Mouse (Mus musculus) gastrocnemius, postnatal 25 days (tissue): ENCODE results near the gene Ddt. TPM values are rescaled to one million over a fixed set of nuclear protein-coding genes. Genes with fewer than 3 reads are reported as not detected.
A peak's percentile ranks its signal among the peaks of the same experiment; 100 is the strongest.
"Not testable (repeated sequence)": the region's sequence is repeated elsewhere in the genome, so short reads cannot be mapped to it uniquely, and the experiment has no call there.

Experiments used
- DNase-seq: peaks from one replicate; pipeline ENCODE4 v3.0.0; 2022
- total RNA-seq, 2 experiments: library from RNA; stranded (reverse); gene quantifications; 1 replicate in 1 of 2; 2 replicates in 1 of 2; pipeline ENCODE4 v1.2.3; 2021

Gene Ddt
- total RNA-seq, 2 experiments from 2014 or later: 38.0 to 44.6 TPM

DNA sequence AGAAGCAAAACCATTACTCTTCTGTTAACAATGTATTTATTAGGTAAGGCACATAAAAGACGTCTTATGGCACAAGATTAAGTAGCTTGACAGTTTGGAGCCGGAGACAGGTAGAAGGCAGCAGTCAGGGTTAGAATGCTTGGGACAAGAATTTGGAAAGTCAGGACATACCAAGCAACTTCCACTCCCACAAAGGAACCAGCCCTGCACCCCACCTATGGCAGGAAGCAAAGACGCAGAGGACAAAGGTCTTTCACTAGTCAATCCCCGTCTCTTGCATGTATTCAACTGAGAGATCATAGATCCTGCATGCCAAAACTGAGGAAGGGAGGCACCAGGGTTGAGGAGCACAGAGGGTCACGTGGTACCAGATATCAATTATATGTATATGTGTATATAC lies 888 bp upstream of the Ddt start:
- no peak for DNase-seq

DNA sequence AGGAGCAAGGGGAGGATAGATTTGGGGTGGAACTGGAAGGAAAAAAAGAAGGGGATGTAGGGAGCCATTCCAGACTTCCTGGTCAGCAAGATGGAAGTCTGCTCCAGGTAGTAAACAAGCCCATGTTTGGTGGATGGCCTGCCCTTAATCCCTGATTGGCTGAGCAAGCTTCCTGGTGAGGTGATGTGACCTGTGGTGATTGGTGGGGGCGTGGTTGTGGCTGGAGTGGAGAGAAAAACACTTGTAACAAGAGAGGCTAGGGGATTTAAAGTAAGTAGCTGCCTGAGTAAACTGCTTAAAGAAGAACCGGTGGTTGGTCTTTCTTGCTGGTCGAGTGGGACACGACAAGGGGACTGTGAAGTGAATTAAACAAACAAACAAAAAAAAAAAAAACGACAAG lies 5.5 kb downstream of the Ddt start:
- not testable (repeated sequence) for DNase-seq

DNA sequence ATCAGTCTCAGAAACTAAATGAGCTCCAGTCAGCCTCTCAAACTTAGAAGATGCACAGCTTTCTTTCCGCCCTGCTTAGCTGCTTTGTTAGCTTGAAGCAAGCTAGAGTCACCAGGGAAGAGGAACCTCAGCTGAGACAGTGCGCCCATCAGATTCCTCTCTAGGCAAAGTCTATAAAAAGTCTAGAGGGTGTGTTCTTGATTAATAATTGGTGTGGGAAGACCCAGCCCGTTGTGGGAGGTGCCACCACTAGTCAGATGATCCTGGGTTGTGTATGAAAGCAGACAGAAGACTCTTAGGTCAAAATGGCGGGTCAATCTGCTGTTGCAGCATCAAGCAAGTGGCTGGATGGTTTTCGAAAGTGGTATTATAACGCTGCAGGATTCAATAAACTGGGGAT lies 6.4 kb downstream of the Ddt start:
- DNase-seq: no peak

DNA sequence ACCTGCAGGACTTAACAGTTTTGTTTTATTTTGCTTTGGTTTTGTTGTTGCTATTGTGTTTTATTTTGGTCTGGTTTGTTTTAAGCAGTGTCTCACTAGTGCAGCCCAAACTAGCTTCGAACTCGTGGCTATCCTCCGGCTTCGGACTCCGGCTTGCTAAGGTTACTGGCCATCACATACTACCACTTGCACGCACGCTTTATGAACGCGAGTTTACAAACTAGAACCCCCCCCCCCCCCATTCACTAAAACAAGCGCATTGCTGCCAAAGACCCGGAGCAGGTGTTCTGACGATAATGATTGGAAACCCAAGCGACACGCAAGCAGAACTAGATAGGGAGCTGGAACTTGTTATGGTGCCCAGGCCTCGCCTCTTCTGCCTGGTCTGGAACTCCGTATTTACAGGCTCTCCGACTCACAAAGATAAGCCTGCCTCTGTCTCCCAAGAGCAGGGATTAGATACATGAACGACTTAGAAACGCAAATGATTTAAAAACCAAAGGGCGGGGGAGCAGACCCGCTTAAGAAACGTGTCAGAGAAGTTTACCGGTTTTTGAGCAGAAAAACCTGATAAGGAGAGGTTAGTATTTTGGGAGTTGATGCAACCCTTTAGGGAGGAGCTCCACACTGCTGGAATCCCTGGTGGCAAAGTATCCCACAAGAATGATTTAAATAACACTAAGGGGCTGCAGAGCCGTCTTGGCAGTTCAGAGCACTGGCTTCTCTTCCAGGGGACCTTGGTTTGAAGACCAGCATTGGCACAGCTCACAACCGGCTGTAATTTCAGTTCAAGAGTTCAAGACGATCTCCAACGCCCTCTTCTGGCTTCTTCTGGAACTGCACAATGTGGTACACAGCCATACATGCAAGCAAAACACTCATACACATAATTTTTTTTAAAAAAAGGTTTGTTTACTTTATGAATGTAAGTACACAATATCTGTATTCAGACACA lies 8.4 kb downstream of the Ddt start:
- DNase-seq: peak; percentile 13

DNA sequence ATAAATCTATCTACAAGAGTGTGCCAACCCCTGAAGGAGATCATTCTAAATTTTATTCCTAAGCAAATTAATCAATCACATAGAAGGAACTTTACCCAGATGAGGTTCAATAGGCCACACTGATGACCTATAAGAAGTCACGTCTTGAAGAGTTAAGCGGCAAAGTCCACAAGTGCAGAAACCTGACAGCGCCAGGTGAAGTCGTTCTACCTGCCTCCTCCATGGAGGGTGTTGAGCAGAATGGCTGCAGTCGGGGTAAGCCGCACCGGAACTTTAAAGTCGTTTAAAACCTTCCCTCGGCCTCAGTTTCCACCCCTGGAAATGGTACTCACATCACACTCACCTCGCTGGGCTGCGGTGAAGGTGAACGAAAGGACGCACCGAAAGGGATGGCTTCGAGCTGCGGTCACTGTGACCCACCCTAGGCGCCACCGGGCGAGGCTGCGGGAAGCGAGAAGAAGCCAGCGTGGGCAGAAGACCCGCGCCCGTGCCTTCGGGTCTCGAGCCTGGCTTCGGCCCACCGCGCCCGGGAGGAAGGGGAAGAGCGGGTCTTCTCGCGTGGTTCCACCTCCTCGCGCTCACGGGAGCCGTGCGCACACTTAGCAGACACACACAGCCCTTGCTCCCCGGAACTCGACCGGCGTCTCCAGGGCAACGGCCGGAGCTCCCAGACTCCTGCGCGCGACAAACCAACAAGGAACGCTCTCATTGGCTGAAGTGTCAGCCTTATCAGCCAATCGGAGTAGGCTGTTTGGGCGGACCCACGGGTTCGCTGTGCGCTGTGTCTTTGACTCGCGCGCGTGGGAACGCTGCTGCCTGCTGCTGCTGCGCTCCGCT lies 9.3 kb downstream of the Ddt start, which contains the start of gene Cabin1:
Cabin1 (minus strand) TSS at position 660 of the 837 bp plus-strand sequence.
- peak; percentile 95 for DNase-seq

DNA sequence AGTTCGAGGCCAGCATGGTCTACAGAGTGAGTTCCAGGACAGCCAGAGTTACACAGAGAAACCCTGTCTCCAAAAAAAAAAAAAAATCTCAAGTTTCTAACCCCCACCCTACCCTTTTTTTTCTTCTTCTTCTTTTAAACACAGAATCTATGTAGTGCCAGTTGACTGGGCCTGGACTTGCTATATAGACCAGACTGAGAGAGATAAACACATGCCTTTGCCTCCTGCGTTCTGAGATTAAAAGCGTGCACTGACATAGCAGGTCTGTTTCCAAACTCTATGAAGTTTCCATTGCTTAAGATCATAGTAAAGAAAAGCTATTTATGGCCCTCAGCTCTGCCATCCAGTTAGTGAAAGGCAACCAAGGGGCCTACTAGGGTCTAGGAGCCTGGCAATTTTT lies 10.8 kb downstream of the Ddt start:
- DNase-seq: no peak

DNA sequence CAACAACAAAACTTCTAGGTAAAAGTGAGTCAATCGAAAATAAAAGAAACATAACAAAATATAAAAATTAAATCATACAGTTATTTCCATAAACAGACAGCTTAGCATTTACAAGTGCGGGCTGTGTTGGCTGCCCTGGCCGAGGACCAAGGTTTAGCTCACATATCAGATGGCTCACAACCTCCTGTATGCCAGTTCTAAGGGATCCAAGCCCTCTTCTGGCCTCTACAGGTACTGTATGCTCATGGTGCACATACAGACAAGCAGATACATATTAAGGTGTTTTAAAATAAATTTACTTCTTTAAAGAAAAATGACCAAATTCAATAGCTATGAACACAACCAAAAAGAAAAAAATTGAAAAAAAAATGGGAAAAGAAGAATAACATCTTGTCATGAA lies 12.9 kb downstream of the Ddt start:
- DNase-seq: no peak

DNA sequence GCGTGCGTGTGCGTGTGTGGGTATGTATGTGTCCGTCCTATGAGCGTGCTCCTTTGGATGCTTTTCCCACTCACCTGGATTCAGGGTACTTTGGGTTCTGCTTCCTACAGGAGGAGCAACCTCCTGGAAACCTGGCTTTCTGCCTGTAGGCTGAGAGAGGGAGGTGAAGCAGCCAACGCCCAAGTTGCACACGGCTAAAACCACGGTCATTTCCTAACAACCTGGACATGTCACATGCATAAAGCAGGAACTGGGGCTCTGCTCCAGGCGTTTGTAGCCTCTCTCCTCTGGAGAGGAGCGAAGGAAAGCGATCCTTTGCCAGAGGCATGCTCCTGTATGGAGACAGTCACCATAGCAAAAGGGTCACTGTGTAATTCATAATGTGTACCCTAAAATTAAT lies 16.5 kb downstream of the Ddt start:
- DNase-seq: no peak

DNA sequence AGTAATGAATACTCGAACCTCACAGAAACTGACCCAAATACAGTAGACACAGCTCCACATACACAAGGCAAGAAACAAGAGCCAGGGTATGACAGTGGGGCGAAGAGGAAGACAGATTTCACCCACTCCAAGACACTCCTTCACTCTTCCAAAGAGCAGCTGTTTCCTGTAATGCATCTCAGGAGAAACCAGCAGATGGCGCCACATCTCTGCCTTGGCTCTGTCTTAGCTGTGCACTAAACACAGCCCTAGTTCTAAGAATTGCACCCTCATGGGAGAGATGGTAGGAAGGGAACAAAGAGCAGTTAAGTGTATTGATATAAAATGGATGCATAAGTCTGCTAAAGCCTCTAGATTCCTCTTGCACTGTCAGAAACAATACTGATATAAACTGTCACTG lies 29.2 kb downstream of the Ddt start:
- peak; percentile 56 for DNase-seq

DNA sequence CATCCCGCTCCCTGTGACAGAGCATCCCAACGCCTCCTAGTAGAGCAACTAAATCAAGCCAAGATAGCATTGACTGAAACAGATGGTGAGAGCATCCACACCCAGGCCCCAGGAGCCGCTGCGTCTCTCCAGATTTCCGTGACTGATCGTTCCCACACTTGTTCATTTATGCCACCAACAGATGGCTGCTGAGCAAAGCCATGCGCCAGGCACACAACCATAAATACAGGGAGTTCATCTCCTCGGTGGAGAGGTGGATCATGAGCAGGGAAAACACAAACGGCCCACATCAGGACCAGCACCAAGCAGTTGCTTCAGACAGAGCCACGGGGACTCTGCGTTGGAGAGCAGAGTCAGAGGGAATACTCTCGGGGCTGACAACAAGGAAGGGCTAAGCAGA lies 29.8 kb downstream of the Ddt start:
- DNase-seq: no peak

DNA sequence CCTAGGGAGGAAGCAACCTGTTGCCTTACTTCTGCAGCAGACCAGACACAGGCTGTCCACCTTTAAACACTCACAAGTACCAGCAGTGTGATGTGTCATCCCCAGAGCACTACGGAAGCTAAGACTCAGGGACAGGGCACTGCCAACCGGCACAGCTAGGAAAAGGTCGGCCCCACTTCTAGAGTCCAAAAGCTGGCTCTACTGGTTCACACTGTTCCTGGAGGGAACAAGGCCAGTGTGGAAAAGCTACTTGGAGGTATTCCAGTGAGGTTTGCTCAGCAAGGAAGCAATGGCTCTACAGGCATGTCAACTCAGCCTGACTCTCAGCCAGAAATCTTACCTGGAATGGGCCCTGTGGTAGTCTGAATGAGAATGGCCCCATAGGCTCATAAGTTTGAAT lies 32.3 kb downstream of the Ddt start:
- peak; percentile 16 for DNase-seq

DNA sequence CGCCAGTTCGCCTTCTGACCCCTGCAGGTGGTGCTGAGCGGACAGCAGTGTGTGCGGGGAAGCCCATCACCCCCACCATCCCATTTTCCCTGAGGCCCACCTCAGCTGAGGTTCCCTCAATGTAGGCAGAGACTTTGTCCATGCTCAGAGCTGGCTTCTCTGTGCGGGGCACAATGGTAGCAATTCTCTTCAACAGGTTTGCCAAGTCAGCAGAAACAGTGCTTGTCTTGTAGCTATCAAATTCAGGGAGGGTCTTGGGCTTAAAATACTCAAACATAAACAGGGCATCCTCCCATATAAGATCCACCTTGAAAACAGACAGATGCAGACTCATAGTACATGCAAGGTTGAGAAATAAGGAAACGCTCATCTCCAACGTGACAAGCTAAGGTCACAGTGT lies 47.8 kb downstream of the Ddt start:
- no peak for DNase-seq

Other genes starting within 250 kb of the Ddt start
- under 1 TPM; 0.26 to 0.38 TPM for gene Lrrc75b, start 213.1 kb downstream of the Ddt start, total RNA-seq
- under 1 TPM in 1 of 2 experiments, not detected in 1; 0.64 TPM for gene Ggt1, start 211.8 kb downstream of the Ddt start, total RNA-seq
- gene Ggt5, start 184.1 kb downstream of the Ddt start, total RNA-seq: 1 to 10 TPM; 4.9 to 5.3 TPM
- 1 to 10 TPM; 1.3 to 1.8 TPM for gene Susd2, start 129.4 kb downstream of the Ddt start, total RNA-seq
- gene Cabin1, start 9.1 kb downstream of the Ddt start, total RNA-seq: 1 to 10 TPM; 8.3 to 8.8 TPM
- not detected for gene Gm20441, start 7.5 kb upstream of the Ddt start, total RNA-seq
- 1 to 10 TPM; 4.0 to 4.7 TPM for gene Gstt3, start 8.0 kb upstream of the Ddt start, total RNA-seq
- 1 to 10 TPM; 5.5 to 6.2 TPM for gene Gstt1, start 25.2 kb upstream of the Ddt start, total RNA-seq
- not detected for gene Gstt4, start 49.1 kb upstream of the Ddt start, total RNA-seq
- 1 to 10 TPM; 3.5 to 6.1 TPM for gene Gstt2, start 64.0 kb upstream of the Ddt start, total RNA-seq
- gene Mif, start 86.8 kb upstream of the Ddt start, total RNA-seq: 100 to 1,000 TPM; 141 to 147 TPM
- not detected for gene Derl3, start 120.0 kb upstream of the Ddt start, total RNA-seq
- 10 to 100 TPM; 14.9 to 15.2 TPM for gene Smarcb1, start 148.2 kb upstream of the Ddt start, total RNA-seq
- 1,000 to 10,000 TPM; 1,309 to 1,319 TPM for gene Chchd10, start 159.7 kb upstream of the Ddt start, total RNA-seq
- 1 to 10 TPM; 1.7 to 3.3 TPM for gene Mmp11, start 163.1 kb upstream of the Ddt start, total RNA-seq
- gene Gm867, start 167.3 kb upstream of the Ddt start, total RNA-seq: not detected
- gene Vpreb3, start 169.6 kb upstream of the Ddt start, total RNA-seq: not detected
- gene Gm5134, start 181.1 kb upstream of the Ddt start, total RNA-seq: not detected